Mouse (Mus musculus) gastrocnemius, postnatal 10 days (tissue): Measurements from ENCODE around the gene Zfp866. TPM values are rescaled to one million over a fixed set of nuclear protein-coding genes. Genes with fewer than 3 reads are reported as not detected.
A peak's percentile ranks its signal among the peaks of the same experiment; 100 is the strongest.

Source experiments
- DNase-seq: peaks from one replicate; pipeline ENCODE4 v3.0.0; 2021; ENCODE audit warnings: mixed read lengths
- long read RNA-seq, 2 experiments: library from polyadenylated mRNA; stranded (forward); transcript quantifications; one replicate each; pipeline ENCODE4 v2.0.0; 2021
- total RNA-seq, 2 experiments: library from RNA; stranded (reverse); gene quantifications; 2 replicates each; pipeline ENCODE4 v1.2.3; 2021

Zfp866 gene
- total RNA-seq, result 10 to 100 TPM; 11.5 to 17.7 TPM
- long read RNA-seq, experiment 1, partial matches to known transcripts, result 0 of 5 reads
- long read RNA-seq, experiment 1, other reads (novel, unspliced or antisense), result 1 of 5 reads
- long read RNA-seq, experiment 2, partial matches to known transcripts, result 0 of 1 reads
- long read RNA-seq, experiment 2, other reads (novel, unspliced or antisense), result 0 of 1 reads

DNA sequence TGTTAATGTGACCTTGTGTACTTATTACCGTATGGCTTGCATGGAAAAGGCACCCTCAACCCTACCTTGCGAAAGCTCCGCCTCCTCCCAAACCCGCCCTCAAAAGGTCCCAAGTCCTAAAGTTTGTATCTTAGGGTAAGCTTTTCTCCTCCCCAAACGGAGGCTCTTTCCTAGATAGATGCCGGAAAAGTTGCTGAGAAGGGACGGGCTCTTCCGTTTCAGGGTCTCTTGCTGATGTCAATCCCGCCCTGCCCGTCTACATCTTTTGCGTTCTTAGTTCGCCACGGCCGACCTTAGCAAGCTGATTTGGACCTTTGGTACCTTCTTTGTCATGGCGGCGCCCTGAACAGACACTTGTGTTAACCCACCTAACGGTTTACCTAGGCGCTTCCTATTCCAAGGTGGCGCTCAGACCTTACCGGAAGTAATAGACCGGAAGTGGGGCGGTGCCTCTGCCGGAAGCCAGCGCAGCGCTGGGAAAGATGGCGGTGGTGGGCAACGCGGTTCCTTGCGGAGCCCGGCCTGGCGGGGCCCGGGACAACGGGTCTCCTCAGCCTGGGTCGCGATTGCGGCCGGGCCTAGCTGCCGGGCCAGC lies at the start of gene Zfp866, which contains the start of gene Atp13a1:
Gene Zfp866, minus strand, starts transcription at position 406 of the 595 bp plus-strand sequence.
Gene Atp13a1, plus strand, starts transcription at position 391 of the 595 bp plus-strand sequence.
- peak; percentile 86 for DNase-seq

GRCm38 (mm10) chr8:69837057-69837682 lies 46.2 kb upstream of the Zfp866 start:
- no peak for DNase-seq

GRCm38 (mm10) chr8:69832298-69832853 lies 41.4 kb upstream of the Zfp866 start, which contains the start of gene Pbx4:
TSS of gene Pbx4 (plus strand) at chr8:69832491.
- peak; percentile 66 for DNase-seq

GRCm38 (mm10) chr8:69826371-69826770 lies 35.4 kb upstream of the Zfp866 start:
- DNase-seq, result no peak

GRCm38 (mm10) chr8:69822386-69823191 lies 31.6 kb upstream of the Zfp866 start, which contains the start of gene Lpar2:
TSS of gene Lpar2 (plus strand) at chr8:69822429.
- no peak for DNase-seq

GRCm38 (mm10) chr8:69821971-69822385 lies 31.0 kb upstream of the Zfp866 start:
- no peak for DNase-seq

DNA sequence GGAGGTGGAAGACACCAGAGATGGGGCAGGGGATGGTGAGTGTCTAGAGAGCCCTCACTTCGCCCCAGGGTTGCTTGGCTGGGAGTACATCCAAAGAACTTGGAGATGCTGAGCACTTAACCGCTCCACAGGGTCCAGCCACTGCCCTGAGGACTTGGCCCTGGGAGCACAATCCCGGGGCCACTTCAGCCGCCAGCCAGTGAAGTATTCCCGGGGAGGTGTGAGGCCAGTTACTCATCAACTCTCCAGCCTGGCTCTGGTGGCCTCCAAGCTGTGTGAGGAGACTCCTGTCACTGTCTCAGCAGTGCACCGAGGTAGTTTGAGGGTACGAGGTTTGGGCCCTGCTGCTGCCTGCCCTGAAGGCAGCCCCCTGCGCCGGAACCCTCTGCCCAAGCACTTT lies 29.5 kb upstream of the Zfp866 start:
- no peak for DNase-seq

DNA sequence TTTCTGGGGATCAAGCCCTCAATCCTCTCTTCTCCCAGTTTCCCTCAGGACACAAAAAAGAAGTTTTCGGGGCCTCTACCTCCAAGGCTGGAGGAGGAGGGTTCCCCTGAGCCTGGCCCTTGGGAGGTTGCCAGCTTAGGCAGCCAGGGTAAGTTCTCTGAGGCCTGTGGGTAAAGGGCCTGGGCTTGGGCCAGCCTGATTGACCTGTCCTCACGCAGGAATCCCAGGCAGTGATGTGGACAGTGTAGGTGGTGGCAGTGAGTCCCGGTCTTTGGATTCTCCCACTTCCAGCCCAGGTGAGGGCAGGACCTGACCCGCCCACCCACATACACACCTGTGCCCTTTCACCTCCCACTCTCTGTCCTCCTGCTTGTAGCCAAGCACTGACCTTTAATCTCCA lies 24.4 kb upstream of the Zfp866 start:
- no peak for DNase-seq

GRCm38 (mm10) chr8:69814881-69815280 lies 23.9 kb upstream of the Zfp866 start:
- no peak for DNase-seq

DNA sequence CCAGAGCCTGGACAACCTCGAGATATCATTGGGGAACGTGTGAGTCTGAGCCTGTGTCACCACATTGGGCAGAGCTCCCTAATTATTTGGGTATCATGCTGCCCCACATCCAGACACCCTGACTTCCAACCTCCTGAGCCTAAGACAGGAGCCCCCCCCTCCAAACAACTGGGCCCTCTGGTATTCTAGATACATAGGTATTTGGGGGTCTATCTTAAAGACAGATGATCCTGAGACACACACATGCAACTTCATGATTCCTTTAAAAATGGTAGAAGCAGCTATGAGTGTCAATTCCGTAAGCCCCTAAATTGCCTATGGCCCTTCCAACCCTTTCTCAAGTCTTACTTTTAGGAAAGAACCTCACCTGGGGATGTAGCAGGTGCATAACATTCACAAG lies 18.8 kb upstream of the Zfp866 start:
- DNase-seq, result no peak

GRCm38 (mm10) chr8:69808864-69809403 lies 18.0 kb upstream of the Zfp866 start:
- no peak for DNase-seq

- peak; percentile 74 for DNase-seq
Observed at GRCm38 (mm10) chr8:69808094-69808863, 17.3 kb upstream of the Zfp866 start, which contains the start of gene Gmip. TSS of gene Gmip (plus strand) at chr8:69808679.

- DNase-seq, result peak; percentile 10
Observed at GRCm38 (mm10) chr8:69807236-69807635, 16.3 kb upstream of the Zfp866 start.

GRCm38 (mm10) chr8:69805491-69805890 lies 14.5 kb upstream of the Zfp866 start:
- DNase-seq, result peak; percentile 5

DNA sequence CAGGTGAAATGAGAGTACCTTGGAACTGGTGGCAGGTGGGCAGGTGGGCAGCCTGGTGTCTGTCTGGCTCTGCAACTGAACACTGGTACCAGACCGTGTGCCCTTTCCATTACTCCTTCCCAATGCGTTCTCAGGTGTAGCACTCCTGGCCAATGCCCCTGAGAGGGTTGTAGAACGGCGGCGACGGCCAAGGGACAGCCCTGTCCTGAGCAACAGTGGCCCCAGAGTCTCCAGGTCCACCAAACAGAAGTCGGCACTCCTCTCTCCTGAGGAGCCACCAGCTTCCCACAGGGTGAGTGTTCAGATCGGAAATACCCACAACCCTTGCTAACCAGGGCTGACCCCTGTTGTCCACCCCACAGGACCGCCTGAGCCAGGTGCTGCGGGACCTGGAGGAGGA lies 14.1 kb upstream of the Zfp866 start:
- DNase-seq, result peak; percentile 4

DNA sequence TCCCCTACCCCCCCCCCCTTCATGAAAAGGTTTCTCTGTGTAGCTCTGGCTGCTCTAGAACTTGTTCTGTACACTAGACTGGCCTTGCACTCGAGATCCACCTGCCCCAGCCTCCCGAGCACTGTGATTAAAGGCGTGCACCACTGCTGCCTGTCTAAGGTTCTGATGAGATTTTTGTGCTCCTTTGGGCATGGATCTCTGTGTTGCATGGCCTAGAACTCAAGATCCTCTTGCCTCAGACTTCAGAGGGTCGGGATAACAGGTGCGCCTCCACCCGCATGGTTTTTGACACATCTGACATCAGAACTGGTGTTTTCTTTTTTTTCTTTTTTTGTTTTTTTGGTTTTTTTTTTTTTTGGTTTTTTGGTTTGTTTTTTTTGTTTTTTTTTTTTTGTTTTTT lies 13.6 kb upstream of the Zfp866 start:
- DNase-seq, result peak; percentile 0

- peak; percentile 5 for DNase-seq
Observed at GRCm38 (mm10) chr8:69803366-69803765, 12.4 kb upstream of the Zfp866 start.

GRCm38 (mm10) chr8:69802216-69802615 lies 11.2 kb upstream of the Zfp866 start:
- DNase-seq, result peak; percentile 0

- DNase-seq, result peak; percentile 1
Observed at GRCm38 (mm10) chr8:69801796-69802195, 10.8 kb upstream of the Zfp866 start.

- no peak for DNase-seq
Observed at GRCm38 (mm10) chr8:69799946-69800345, 9.0 kb upstream of the Zfp866 start.

- DNase-seq, result no peak
Observed at GRCm38 (mm10) chr8:69799261-69799660, 8.3 kb upstream of the Zfp866 start.
